Mouse (Mus musculus): Measurements from ENCODE around the gene Vps26a. TPM values are rescaled to one million over a fixed set of nuclear protein-coding genes. Genes with fewer than 3 reads are reported as not detected.

Gene Vps26a
- total RNA-seq, 2 experiments from 2014 or later = 37.2 to 41.1 TPM

DNA sequence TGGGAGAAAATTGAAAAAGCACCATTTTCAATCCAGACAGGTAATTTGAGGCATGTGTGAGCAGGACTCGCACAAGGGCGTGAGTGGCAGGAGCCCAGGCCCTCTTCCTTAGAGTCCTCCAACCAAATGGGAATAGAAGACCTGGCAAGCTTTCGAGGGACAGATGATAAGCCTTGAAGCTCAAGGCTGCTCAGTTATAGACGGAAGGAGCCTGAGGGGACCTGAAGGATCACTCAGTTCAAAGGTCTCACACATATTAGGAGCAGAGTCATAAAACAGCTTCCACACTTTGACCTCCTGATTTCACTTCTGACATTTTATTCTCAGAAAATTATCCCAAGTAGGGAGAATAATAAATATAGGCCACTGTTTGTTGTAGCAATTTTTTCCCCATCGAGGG lies 67.2 kb downstream of the Vps26a start:
- DNase-seq (ENCODE audit: low spot score in 2 of 2) = no peak

DNA sequence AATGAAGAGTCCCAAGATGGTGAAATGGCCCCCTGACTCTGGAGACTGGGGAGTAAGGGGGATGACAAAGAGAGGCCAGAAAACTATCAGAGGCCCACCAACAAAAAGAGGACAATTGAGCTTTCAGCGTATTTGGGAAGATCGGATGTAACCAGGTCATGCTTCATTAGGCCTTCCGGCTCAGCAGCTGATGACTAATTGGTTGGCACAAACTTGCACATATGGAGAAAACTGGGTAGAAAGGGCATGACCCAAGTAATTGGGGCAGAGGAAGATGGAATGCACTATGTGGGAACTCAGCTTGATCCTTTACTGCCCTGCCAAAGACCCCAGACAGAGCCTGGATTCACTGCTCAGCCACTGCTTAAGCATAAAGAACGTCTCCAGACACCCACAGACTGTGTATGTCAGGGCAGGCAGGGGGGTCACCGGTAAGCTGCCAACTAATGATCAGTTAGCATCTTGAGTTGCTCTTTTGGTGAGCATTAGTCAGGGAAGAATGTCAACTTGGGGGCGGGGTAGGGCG lies 67.7 kb downstream of the Vps26a start:
- DNase-seq (ENCODE audit: low spot score in 2 of 2) = no peak

DNA sequence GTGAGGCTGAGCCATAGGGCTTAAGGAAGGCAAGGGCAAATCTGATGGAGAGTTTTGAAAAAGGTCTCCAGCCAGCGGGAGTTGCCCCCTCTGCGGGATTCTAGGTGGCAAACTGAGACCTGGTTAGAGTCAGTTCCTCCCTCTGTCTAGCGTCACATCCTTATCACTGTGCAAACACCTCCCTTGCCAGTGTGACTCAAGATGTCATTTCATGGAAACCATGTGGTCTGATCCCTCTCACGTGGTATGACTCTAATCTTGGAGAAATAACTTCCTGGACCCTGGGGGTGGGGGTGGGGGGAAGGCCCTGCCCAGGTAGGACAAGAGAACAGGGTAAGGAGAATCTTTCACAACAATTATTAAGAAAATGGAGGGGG lies 73.0 kb downstream of the Vps26a start:
- DNase-seq (ENCODE audit: low spot score in 2 of 2) = no peak

DNA sequence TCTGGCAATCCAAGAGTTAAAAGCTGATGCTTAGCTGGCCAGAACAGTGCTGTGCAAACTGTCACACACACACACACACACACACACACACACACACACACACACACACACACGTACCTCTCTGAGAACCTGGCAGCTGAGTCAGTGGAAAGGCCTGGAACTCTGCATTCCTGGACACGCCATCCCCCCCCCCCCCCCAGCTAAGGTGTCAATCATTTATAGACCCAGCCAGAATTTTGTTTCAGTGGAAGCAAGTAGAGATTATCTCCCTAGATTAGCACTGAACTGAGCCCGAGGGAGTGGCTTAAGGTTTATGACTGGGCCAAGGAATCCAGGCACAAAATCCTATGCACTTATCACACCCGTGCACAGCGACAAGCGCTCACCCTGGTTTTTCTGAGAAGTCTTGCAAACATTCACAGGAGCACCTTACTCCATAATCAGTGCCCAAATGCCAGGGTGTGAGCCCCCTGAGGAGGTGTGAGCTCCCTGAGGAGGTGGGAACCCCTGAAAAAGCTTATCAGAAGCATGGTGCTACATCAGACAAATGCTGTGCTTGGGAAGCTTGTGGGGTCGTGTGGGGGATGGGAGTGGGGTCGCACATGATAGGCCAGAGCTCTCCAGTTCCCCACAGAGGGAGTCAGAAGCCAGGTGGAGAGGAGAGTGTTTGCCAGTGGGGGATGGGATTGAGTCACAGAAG lies 73.5 kb downstream of the Vps26a start:
- no peak for DNase-seq (ENCODE audit: low spot score in 2 of 2)

DNA sequence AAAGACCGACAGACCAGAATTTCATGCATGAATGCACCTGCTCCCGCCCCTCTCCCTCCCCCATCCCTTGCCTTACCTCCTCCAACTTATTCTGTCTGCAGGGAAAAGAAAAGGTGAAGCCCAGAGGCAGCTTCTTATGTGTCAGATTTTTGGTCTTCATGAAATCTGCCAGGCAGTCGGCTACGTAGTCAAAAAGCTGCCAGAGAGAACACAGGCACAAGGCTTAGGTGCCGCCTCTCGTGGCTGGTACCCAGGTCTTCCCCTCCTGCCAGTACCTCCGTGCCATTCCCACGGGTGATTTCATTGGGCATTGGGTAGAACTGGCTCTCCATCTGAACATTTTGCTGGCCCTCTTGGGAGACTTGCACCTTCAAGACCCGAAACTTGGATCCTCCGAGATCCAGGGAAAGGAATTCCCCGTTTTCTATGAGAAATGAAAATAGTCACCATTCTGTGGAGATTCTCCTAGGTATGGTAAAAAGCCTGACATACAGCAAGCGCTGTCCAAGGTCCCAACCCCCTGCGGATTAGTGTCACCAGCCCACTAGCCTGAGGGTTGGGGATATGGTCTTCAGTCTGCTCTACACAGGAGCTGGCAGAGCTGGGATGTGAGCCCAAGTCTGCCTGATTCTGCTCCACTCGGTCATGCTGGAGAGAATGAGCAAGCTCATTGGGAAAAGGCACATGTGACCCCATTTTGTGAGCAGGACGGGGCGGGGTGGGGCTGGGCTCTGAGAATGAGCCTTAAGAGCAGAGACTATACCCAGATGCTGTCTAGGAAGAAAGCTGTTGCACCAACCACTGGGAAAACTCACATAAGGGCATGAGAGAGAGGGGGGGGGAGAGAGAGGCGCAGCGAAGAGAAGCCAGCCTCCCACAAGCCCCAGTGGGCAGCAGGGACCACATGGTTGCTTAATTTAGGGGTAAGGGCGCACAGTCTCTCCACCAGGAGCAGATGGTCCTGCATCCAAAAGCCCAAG lies 74.9 kb downstream of the Vps26a start:
- peak in 1 of 2 experiments; percentile 45 for DNase-seq (ENCODE audit: low spot score in 2 of 2)

DNA sequence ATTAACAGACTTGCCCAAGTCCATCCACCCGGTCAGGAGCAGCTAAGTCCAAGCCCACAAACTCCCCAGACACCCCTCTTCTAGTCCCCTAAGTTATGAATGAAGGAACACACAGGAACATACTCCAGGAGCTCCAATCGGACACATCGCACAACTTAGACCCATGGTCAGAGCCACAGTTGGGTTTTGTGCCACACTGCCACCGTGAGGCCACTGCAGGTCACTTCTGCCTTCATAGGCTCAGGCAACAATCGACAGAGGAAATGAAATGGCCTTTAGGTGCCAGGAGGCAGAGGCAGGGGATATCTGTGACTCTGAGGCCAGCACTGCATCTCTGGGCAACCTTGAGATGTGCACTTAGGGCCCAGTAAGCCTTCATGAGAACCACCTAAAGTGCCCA lies 75.7 kb downstream of the Vps26a start:
- peak; percentile 72 to 80 for DNase-seq (ENCODE audit: low spot score in 2 of 2)

Other genes starting within 250 kb of the Vps26a start
- gene Tacr2, start 234.4 kb downstream of the Vps26a start, total RNA-seq (2021) = under 1 TPM in 1 of 2 experiments, not detected in 1; 0.25 TPM
- gene Hk1, start 106.9 kb downstream of the Vps26a start, total RNA-seq (2021) = 100 to 1,000 TPM; 280 to 294 TPM
- 1 to 10 TPM; 5.0 to 6.4 TPM for gene Hkdc1, start 64.3 kb downstream of the Vps26a start, total RNA-seq (2021)
- gene 4930507D05Rik, start 37.3 kb downstream of the Vps26a start, total RNA-seq (2021) = 1 to 10 TPM; 1.7 to 2.1 TPM
- gene Supv3l1, start 37.1 kb downstream of the Vps26a start, total RNA-seq (2021) = 10 to 100 TPM; 22.1 to 23.7 TPM
- 10 to 100 TPM in 1 of 2 experiments, 1 to 10 TPM in 1; 9.3 to 10.3 TPM for gene Srgn, start 40.6 kb upstream of the Vps26a start, total RNA-seq (2021)
- 100 to 1,000 TPM; 140 to 141 TPM for gene Kif1bp, start 91.7 kb upstream of the Vps26a start, total RNA-seq (2021)
- 10 to 100 TPM; 34.9 to 35.0 TPM for gene Ddx21, start 115.5 kb upstream of the Vps26a start, total RNA-seq (2021)
- gene Ddx50, start 164.4 kb upstream of the Vps26a start, total RNA-seq (2021) = 10 to 100 TPM; 78.5 to 86.4 TPM
- 1 to 10 TPM; 3.2 to 3.5 TPM for gene Stox1, start 239.3 kb upstream of the Vps26a start, total RNA-seq (2021)